Mouse (Mus musculus) liver, adult 2 months (tissue): ENCODE measurements at regions not wholly inside any gene's neighbourhood (a gene's known extent, or its start where the extent isn't known, plus 50 kb on each side); places are given as distances from the start of the nearest gene placed in this dataset.

Experiments used
- CTCF ChIP-seq: fragments of 200-500 bp; IDR thresholded peaks from 2 replicates; pipeline ENCODE4 v1.5.1; 2011; ENCODE audit warnings: low read depth, low read length, control low read depth
- POLR2A ChIP-seq: fragments of 200-500 bp; IDR thresholded peaks from 2 replicates; pipeline ENCODE4 v1.6.1; 2011; ENCODE audit warnings: low read length, control low read depth; ENCODE audit not compliant: insufficient read depth; ENCODE audit errors: extremely low read depth

DNA sequence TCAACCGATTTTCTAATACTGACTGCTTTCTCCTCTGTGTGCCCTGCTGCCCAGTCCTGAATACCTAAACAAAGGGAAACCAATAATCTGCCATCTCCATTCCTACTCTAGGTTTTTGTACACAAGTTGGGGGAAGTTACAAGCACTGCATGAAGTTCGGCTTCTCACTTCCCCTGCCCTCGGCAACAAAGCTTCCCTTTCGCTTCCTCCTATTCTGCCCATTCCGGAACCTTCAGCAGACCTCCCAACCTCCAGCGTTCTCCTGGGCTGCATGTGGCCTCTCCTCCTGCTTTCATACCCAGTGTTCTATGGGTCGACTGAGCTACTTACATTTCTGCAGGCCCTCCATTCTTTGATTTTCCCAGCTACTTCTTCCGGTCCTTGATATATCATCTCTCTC is 180.3 kb downstream of the Ibtk start:
- TF ChIP-seq CTCF (no peak), POLR2A (no peak)
